Mouse (Mus musculus): ENCODE measurements at regions not wholly inside any gene's neighbourhood (a gene's known extent, or its start where the extent isn't known, plus 50 kb on each side); places are given as distances from the start of the nearest gene placed in this dataset.

- 42% methylated on average over 2 of the region's 2 CpGs for WGBS
- no peak overlapping the region for H3K9ac ChIP-seq
- no peaks in the 10 kb centered on the region for H3K9me3 ChIP-seq
- no peaks in the 10 kb centered on the region for H3K4me1 ChIP-seq (replicated peaks)
- no peak overlapping the region for H3K4me2 ChIP-seq
- ATAC-seq (ENCODE audit: low read depth) = no peak
- H3K4me3 ChIP-seq = no peak overlapping the region
- H3K36me3 ChIP-seq = no peaks in the 10 kb centered on the region
- H3K27me3 ChIP-seq = no peaks in the 10 kb centered on the region
- no peak overlapping the region for H3K27ac ChIP-seq (replicated peaks)
Observed at GRCm38 (mm10) chr13:75204417-75204816, 114.8 kb downstream of the Pcsk1 start.

- H3K27me3 ChIP-seq = no peaks in the 10 kb centered on the region
- no peak overlapping the region for H3K4me2 ChIP-seq
- no peak overlapping the region for H3K27ac ChIP-seq (replicated peaks)
- ATAC-seq (ENCODE audit: low read depth) = no peak
- no peak overlapping the region for H3K4me3 ChIP-seq
- no peaks in the 10 kb centered on the region for H3K9me3 ChIP-seq
- H3K36me3 ChIP-seq = no peaks in the 10 kb centered on the region
- no peaks in the 10 kb centered on the region for H3K4me1 ChIP-seq (replicated peaks)
- no peak overlapping the region for H3K9ac ChIP-seq
Observed at GRCm38 (mm10) chr13:75223944-75224343, 134.3 kb downstream of the Pcsk1 start.

GRCm38 (mm10) chr13:75225581-75226297 lies 136.1 kb downstream of the Pcsk1 start:
- H3K4me2 ChIP-seq = no peak overlapping the region

GRCm38 (mm10) chr13:75227616-75228277 lies 138.1 kb downstream of the Pcsk1 start:
- Histone ChIP-seq H3K9me3 (no peaks in the 10 kb centered on the region), H3K4me3 (no peak overlapping the region), H3K27me3 (no peaks in the 10 kb centered on the region), H3K27ac (replicated peaks) (no peak overlapping the region), H3K4me2 (no peak overlapping the region), H3K4me1 (replicated peaks) (no peaks in the 10 kb centered on the region), H3K36me3 (no peaks in the 10 kb centered on the region), H3K9ac (no peak overlapping the region)
- peak; percentile 47 for ATAC-seq (ENCODE audit: low read depth)
- 29% methylated on average over 5 of the region's 5 CpGs for WGBS

More at GRCm38 (mm10) chr13:75225581-75226297, 136.1 kb downstream of the Pcsk1 start:
- no peaks in the 10 kb centered on the region for H3K36me3 ChIP-seq
- no peak overlapping the region for H3K9ac ChIP-seq
- H3K27me3 ChIP-seq = no peaks in the 10 kb centered on the region
- no peaks in the 10 kb centered on the region for H3K4me1 ChIP-seq (replicated peaks)
- 94% methylated on average over 7 of the region's 7 CpGs for WGBS
- H3K4me3 ChIP-seq = no peak overlapping the region
- no peak overlapping the region for H3K27ac ChIP-seq (replicated peaks)
- H3K9me3 ChIP-seq = no peaks in the 10 kb centered on the region
- no peak for ATAC-seq (ENCODE audit: low read depth)

- Histone ChIP-seq H3K9me3 (no peaks in the 10 kb centered on the region), H3K4me1 (replicated peaks) (no peaks in the 10 kb centered on the region), H3K9ac (no peak overlapping the region), H3K4me2 (no peak overlapping the region), H3K27ac (replicated peaks) (no peak overlapping the region), H3K4me3 (no peak overlapping the region), H3K36me3 (no peaks in the 10 kb centered on the region), H3K27me3 (no peaks in the 10 kb centered on the region)
- WGBS = 56% methylated on average over 2 of the region's 2 CpGs
- ATAC-seq (ENCODE audit: low read depth) = peak; percentile 47; the same call in 1 of the 2 replicates
Observed at GRCm38 (mm10) chr13:75236424-75236823, 146.8 kb downstream of the Pcsk1 start.
